Mouse (Mus musculus) embryonic facial prominence, embryonic 15.5 days (tissue): ENCODE results near the gene Mrps27. TPM values are rescaled to one million over a fixed set of nuclear protein-coding genes. Genes with fewer than 3 reads are reported as not detected.

Experiments
- ATAC-seq: fragments of 200-750 bp; cut with Nextera tagmentation; 2 replicates; pipeline ENCODE4 v1.8.0; 2017; ENCODE audit warnings: low read depth, moderate TSS enrichment; ENCODE audit not compliant: insufficient number of reproducible peaks, low FRiP score, low TSS enrichment
- H3K27ac ChIP-seq: fragments of 300-500 bp; sonication (generic); replicated peaks from 2 replicates; pipeline ENCODE4 v1.5.1; 2015; ENCODE audit warnings: mild to moderate bottlenecking, inconsistent platforms
- H3K27me3 ChIP-seq: fragments of 300-500 bp; sonication (generic); 2 replicates; pipeline ENCODE4 v1.6.1; 2015; ENCODE audit warnings: inconsistent platforms
- H3K36me3 ChIP-seq: fragments of 300-500 bp; sonication (generic); 2 replicates; pipeline ENCODE4 v1.6.1; 2015; ENCODE audit warnings: mild to moderate bottlenecking, inconsistent platforms
- H3K4me1 ChIP-seq: fragments of 300-500 bp; sonication (generic); 2 replicates; pipeline ENCODE4 v1.6.1; 2015; ENCODE audit warnings: inconsistent platforms
- H3K4me2 ChIP-seq: fragments of 300-500 bp; sonication (generic); replicated peaks from 2 replicates; pipeline ENCODE4 v1.6.1; 2015; ENCODE audit warnings: mild to moderate bottlenecking, inconsistent platforms
- H3K4me3 ChIP-seq: fragments of 300-500 bp; sonication (generic); replicated peaks from 2 replicates; pipeline ENCODE4 v1.5.1; 2015; ENCODE audit warnings: mild to moderate bottlenecking, inconsistent platforms
- H3K9ac ChIP-seq: fragments of 300-500 bp; sonication (generic); 2 replicates; pipeline ENCODE4 v1.6.1; 2015; ENCODE audit warnings: inconsistent platforms
- H3K9me3 ChIP-seq: fragments of 300-500 bp; sonication (generic); replicated peaks from 2 replicates; pipeline ENCODE4 v1.6.1; 2016; ENCODE audit warnings: inconsistent platforms
- WGBS: fragments of 180-500 bp; shearing (Covaris S2); methylation state at CpG from one replicate; pipeline ENCODE4 v1.1.7; 2015; 5-methylcytosine and 5-hydroxymethylcytosine counted together
- polyA plus RNA-seq: library from polyadenylated mRNA; unstranded; fragments of >200 nt; fragmentation: Nextera tagmentation; extraction: Ambion mirVana; gene quantifications from 2 replicates; pipeline ENCODE4 v1.2.1, GENCODE M21; 2015

The Mrps27 gene
- polyA plus RNA-seq, 1 experiment from 2014 or later, result 51.2 TPM

- WGBS, result 35% methylated on average over 13 of the region's 13 CpGs
Measured at GRCm38 (mm10) chr13:99413481-99414351, 69.1 kb downstream of the Mrps27 start.

GRCm38 (mm10) chr13:99414352-99414742 lies 69.8 kb downstream of the Mrps27 start:
- 0 out of 2 replicates have a peak overlapping the region, but pooled peaks have one; percentile 29 for H3K27ac ChIP-seq
- H3K36me3 ChIP-seq, result peaks cover 36% of the 10 kb centered on the region
- 0 out of 2 replicates have a peak, but pooled peaks have one; percentile 26 for ATAC-seq
- H3K4me1 ChIP-seq, result peaks cover 35% of the 10 kb centered on the region
- H3K9ac ChIP-seq, result no peak overlapping the region
- WGBS, result 52% methylated on average over 10 of the region's 10 CpGs
- no peaks in the 10 kb centered on the region for H3K9me3 ChIP-seq
- H3K4me2 ChIP-seq, result no peak overlapping the region
- no peak overlapping the region for H3K4me3 ChIP-seq
- H3K27me3 ChIP-seq, result no peaks in the 10 kb centered on the region

More at GRCm38 (mm10) chr13:99413481-99414351, 69.1 kb downstream of the Mrps27 start:
- H3K9ac ChIP-seq, result no peak overlapping the region
- peaks cover 41% of the 10 kb centered on the region for H3K4me1 ChIP-seq
- no peaks in the 10 kb centered on the region for H3K27me3 ChIP-seq
- no peaks in the 10 kb centered on the region for H3K9me3 ChIP-seq
- no peak overlapping the region for H3K4me3 ChIP-seq
- H3K36me3 ChIP-seq, result peaks cover 36% of the 10 kb centered on the region
- no peak overlapping the region for H3K4me2 ChIP-seq
- ATAC-seq, result peak; percentile 49; the same call in 1 of the 2 replicates
- peak overlapping the region; percentile 65; the same call in 1 of the 2 replicates for H3K27ac ChIP-seq

GRCm38 (mm10) chr13:99416601-99417000 lies 72.0 kb downstream of the Mrps27 start:
- no peak overlapping the region for H3K27ac ChIP-seq
- no peaks in the 10 kb centered on the region for H3K27me3 ChIP-seq
- no peaks in the 10 kb centered on the region for H3K9me3 ChIP-seq
- peaks cover 33% of the 10 kb centered on the region for H3K4me1 ChIP-seq
- H3K9ac ChIP-seq, result no peak overlapping the region
- no peak for ATAC-seq
- no peak overlapping the region for H3K4me3 ChIP-seq
- peaks cover 23% of the 10 kb centered on the region for H3K36me3 ChIP-seq
- no peak overlapping the region for H3K4me2 ChIP-seq
- 76% methylated on average over 9 of the region's 9 CpGs for WGBS

GRCm38 (mm10) chr13:99423581-99423980 lies 79.0 kb downstream of the Mrps27 start:
- H3K4me1 ChIP-seq, result no peaks in the 10 kb centered on the region
- no peak overlapping the region for H3K9ac ChIP-seq
- no peak for ATAC-seq
- peaks cover 28% of the 10 kb centered on the region for H3K36me3 ChIP-seq
- no peak overlapping the region for H3K27ac ChIP-seq
- no peaks in the 10 kb centered on the region for H3K27me3 ChIP-seq
- H3K4me2 ChIP-seq, result no peak overlapping the region
- no peaks in the 10 kb centered on the region for H3K9me3 ChIP-seq
- WGBS, result 79% methylated on average over 13 of the region's 13 CpGs
- H3K4me3 ChIP-seq, result no peak overlapping the region

GRCm38 (mm10) chr13:99433068-99434008 lies 88.8 kb downstream of the Mrps27 start:
- no peak overlapping the region for H3K27ac ChIP-seq
- ATAC-seq, result no peak
- H3K4me1 ChIP-seq, result no peaks in the 10 kb centered on the region
- H3K4me2 ChIP-seq, result no peak overlapping the region
- no peak overlapping the region for H3K4me3 ChIP-seq
- no peaks in the 10 kb centered on the region for H3K27me3 ChIP-seq
- H3K9me3 ChIP-seq, result no peaks in the 10 kb centered on the region
- no peak overlapping the region for H3K9ac ChIP-seq
- WGBS, result 91% methylated on average over 29 of the region's 29 CpGs
- H3K36me3 ChIP-seq, result peaks cover 65% of the 10 kb centered on the region

- ATAC-seq, result no peak
- Histone ChIP-seq H3K9ac (no peak overlapping the region), H3K27ac (no peak overlapping the region), H3K9me3 (no peaks in the 10 kb centered on the region), H3K4me3 (no peak overlapping the region), H3K4me2 (no peak overlapping the region), H3K27me3 (no peaks in the 10 kb centered on the region), H3K36me3 (peaks cover 62% of the 10 kb centered on the region), H3K4me1 (no peaks in the 10 kb centered on the region)
- WGBS, result 96% methylated on average over 9 of the region's 9 CpGs
Measured at GRCm38 (mm10) chr13:99434494-99434893, 89.9 kb downstream of the Mrps27 start.

- H3K4me1 ChIP-seq, result peaks cover 11% of the 10 kb centered on the region
- no peak overlapping the region for H3K4me2 ChIP-seq
- H3K36me3 ChIP-seq, result peaks cover 53% of the 10 kb centered on the region
- H3K9me3 ChIP-seq, result no peaks in the 10 kb centered on the region
- no peaks in the 10 kb centered on the region for H3K27me3 ChIP-seq
- no peak for ATAC-seq
- H3K4me3 ChIP-seq, result no peak overlapping the region
- no peak overlapping the region for H3K9ac ChIP-seq
- H3K27ac ChIP-seq, result no peak overlapping the region
Measured at GRCm38 (mm10) chr13:99437051-99437450, 92.5 kb downstream of the Mrps27 start.

GRCm38 (mm10) chr13:99439357-99439756 lies 94.8 kb downstream of the Mrps27 start:
- Histone ChIP-seq H3K4me1 (peaks cover 33% of the 10 kb centered on the region), H3K9me3 (no peaks in the 10 kb centered on the region), H3K4me3 (no peak overlapping the region), H3K9ac (no peak overlapping the region), H3K4me2 (no peak overlapping the region), H3K27me3 (no peaks in the 10 kb centered on the region), H3K27ac (no peak overlapping the region), H3K36me3 (peaks cover 36% of the 10 kb centered on the region)
- WGBS, result 91% methylated on average over 5 of the region's 5 CpGs
- no peak for ATAC-seq

- Histone ChIP-seq H3K36me3 (peaks cover 28% of the 10 kb centered on the region), H3K4me2 (no peak overlapping the region), H3K9me3 (no peaks in the 10 kb centered on the region), H3K27ac (no peak overlapping the region), H3K4me3 (no peak overlapping the region), H3K27me3 (no peaks in the 10 kb centered on the region), H3K4me1 (peaks cover 41% of the 10 kb centered on the region), H3K9ac (no peak overlapping the region)
- no peak for ATAC-seq
- WGBS, result 87% methylated on average over 2 of the region's 2 CpGs
Measured at GRCm38 (mm10) chr13:99440228-99440627, 95.6 kb downstream of the Mrps27 start.

- no peak overlapping the region for H3K4me2 ChIP-seq
Measured at GRCm38 (mm10) chr13:99441700-99442433, 97.3 kb downstream of the Mrps27 start.

More at GRCm38 (mm10) chr13:99441700-99442433, 97.3 kb downstream of the Mrps27 start:
- H3K4me1 ChIP-seq, result peaks cover 43% of the 10 kb centered on the region
- H3K4me3 ChIP-seq, result no peak overlapping the region
- ATAC-seq, result peak; percentile 61; the same call in 1 of the 2 replicates
- H3K9me3 ChIP-seq, result no peaks in the 10 kb centered on the region
- WGBS, result 32% methylated on average over 18 of the region's 18 CpGs
- no peaks in the 10 kb centered on the region for H3K27me3 ChIP-seq
- H3K36me3 ChIP-seq, result peaks cover 24% of the 10 kb centered on the region; the same call in 1 of the 2 replicates
- 0 out of 2 replicates have a peak overlapping the region, but pooled peaks have one; percentile 22 for H3K27ac ChIP-seq
- H3K9ac ChIP-seq, result no peak overlapping the region
